Mouse (Mus musculus) ZHBTc4 (cell line): ENCODE measurements around the gene Ccr4.
A peak's percentile ranks its signal among the peaks of the same experiment; 100 is the strongest.
"Not testable (repeated sequence)": the region's sequence is repeated elsewhere in the genome, so short reads cannot be mapped to it uniquely, and the experiment has no call there.

Source experiments
- DNase-seq: peaks from one replicate; pipeline ENCODE4 v3.0.0-alpha.2; 2011; ENCODE audit warnings: low read depth, low spot score

Ccr4 gene

GRCm38 (mm10) chr9:114522501-114522900 lies 17.8 kb upstream of the Ccr4 start:
- no peak for DNase-seq

DNA sequence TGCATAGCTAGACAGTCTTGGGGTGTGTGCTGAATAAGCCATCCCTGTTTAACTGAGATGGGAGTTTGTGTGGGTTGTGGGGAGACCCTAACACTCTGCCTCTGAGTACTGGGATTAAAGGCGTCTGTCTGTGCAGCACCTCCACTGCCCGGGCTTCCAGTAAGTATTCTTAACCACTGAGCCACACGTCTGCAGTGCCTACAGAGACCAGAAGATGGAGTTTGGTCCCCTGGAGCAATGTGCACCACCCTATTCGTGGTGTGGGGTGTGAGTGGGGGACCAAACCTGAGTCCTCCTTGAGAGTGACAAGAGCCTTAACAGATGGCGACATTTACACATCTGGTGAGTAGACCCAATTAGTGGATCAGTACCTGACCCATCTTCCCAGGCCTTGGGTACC lies 17.3 kb upstream of the Ccr4 start:
- DNase-seq: peak; percentile 50

- DNase-seq: not testable (repeated sequence)
Observed at GRCm38 (mm10) chr9:114520529-114520928, 15.8 kb upstream of the Ccr4 start.

DNA sequence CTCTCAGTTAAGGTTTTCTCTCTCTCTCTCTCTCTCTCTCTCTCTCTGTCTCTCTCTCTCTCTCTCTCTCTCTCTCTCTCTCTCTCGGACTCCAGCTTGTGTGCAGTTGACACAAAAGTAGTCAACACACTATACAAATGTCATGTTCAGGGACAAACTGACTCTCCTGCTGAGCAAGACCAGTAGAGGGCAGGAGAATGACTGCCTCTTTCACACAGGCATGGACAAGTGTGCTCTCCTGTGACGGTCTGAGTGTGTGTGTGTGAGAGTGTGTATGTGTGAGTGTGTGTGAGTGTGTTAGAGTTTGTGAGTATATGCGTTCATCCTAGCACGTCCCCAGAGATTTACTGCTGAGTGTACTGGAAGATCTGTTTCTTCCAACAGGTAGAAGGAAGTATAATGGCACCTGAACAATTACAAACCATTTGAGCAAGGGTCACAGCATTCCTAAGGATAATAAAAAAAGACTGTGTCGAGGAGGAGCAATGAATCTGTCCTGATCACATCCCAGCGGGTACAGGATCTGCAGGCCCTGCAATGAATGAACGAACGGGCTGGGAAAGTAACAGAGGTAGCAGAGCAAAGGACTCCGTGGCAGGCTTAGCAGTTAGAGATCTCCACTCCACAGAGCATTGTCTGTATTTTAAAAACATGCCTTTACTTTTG lies 14.2 kb upstream of the Ccr4 start:
- DNase-seq: peak; percentile 21

DNA sequence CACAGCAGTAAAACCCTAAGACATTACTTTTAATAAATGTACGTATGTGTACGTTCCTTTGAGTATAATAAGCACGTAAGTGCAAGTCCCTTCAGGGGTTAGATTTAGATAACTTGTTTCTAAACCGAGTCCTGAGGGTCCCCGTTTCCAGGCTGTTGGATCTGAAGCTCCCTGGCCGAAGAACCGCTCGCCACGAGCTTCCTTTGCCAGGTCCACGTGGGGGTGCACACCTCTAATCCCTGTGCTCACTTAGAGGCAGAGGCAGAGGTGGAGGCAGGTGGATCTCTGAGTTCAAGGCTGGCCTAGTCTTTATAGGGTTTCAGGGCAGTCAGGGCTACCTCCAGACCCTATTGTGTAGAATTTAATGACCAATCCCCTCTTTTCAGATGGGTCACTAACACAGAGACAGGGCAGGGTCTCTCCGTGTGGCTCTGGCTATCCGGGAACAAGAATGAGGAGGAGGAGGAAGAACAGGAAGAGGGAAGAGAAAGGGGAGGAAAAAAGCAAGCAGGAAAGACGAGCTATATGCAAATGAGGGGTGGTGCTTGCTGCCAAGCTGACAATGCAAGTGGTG lies 13.3 kb upstream of the Ccr4 start:
- no peak for DNase-seq

GRCm38 (mm10) chr9:114515364-114515763 lies 10.6 kb upstream of the Ccr4 start, which contains the start of gene C130032M10Rik:
Gene C130032M10Rik (plus strand): TSS chr9:114515697.
- peak; percentile 33 for DNase-seq

GRCm38 (mm10) chr9:114512831-114513230 lies 8.1 kb upstream of the Ccr4 start:
- DNase-seq: peak; percentile 69

DNA sequence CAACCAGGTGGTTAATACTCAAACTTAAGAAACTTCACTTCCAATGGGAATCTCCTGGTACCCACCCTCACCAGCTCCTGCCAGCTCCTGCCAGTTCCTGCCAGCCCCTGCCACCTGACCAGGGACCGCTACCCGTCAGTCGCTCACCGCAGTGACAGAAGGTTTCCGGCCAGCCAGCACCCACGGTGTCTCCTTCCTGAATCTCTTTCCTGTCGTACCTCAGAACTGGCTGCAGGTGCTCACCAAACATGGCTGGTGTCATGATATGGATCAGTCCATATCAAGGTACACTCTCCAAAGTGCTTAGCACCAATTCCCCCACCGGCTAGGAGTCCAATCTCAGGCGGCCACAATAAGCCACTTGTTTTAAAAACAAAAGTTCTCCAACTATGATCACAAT lies 5.1 kb upstream of the Ccr4 start:
- DNase-seq: no peak

GRCm38 (mm10) chr9:114507421-114507820 lies 2.7 kb upstream of the Ccr4 start:
- DNase-seq: no peak

GRCm38 (mm10) chr9:114506564-114506963 lies 1.8 kb upstream of the Ccr4 start:
- no peak for DNase-seq

GRCm38 (mm10) chr9:114502711-114503427 lies 1.8 kb downstream of the Ccr4 start:
- DNase-seq: peak; percentile 53

DNA sequence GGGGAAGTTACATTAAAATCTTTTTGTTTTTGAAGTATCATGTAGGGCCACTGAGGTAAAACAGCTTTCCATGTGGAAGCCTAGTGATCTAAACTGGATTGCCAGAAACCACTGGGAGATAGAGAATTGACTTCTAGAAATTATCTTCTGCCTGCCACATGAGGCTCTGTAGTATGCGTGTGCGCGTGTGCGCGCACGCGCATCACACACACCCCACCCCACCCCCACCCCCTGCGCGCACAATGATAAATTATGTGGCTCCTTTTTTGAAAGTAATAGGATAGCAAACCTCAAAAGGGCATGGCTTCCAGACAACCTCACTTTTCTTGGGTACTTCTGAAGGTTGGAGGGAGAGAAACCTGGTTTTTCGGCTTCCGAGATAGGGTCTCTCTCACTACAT lies 2.8 kb downstream of the Ccr4 start:
- DNase-seq: no peak

DNA sequence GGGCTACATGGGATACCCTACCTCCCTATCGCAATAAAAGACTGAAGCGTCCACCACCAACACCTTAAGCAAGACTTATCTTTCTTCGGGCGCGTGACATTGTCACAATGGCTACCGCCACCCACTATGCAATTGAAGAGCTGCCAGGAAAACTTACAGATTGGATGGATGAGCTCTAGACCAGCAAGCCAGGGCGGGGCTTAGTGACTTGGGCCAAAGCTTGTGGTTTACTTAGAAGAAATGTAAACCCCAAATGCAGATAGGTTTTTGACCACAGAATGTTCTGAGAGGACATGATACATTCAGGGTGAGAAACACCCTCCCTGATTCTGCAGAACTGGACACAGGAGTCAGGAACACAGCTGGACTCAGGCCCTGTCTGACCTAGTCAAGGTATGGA lies 3.6 kb downstream of the Ccr4 start:
- DNase-seq: peak; percentile 71

DNA sequence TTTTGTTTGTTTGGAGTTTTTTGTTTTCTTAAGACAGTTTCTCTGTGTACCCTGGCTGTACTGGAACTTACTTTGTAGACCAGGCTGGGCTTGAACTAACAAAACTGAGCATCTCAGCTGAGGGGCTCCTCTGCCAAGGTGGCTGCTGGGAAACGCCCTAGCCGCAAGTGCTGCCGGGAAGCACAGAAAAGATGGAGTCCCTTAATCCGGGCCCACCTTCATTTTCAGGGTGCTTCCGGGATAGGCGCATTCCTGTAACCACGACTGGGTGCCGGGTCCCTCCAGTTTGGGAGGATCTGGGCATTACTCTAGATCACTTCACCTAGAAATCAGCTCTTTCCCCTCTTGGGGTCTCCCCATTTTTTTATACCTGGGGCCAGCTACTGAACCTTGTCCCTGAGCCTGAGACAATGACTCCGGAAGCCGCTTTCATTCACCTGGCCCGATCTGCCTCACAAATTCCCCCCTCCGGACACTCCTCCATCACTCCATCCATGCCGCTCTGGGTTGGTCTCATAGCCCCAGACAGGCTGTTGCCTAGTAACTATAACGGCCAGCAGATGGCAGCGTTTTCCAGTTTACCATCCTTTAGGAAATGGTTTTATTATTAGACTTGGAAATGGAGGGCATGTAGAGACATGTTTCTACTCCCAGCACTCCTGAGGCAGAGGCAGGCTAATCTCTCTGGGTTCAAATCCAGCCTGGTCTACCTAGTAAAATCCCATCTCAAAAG lies 4.8 kb downstream of the Ccr4 start:
- peak; percentile 95 for DNase-seq

DNA sequence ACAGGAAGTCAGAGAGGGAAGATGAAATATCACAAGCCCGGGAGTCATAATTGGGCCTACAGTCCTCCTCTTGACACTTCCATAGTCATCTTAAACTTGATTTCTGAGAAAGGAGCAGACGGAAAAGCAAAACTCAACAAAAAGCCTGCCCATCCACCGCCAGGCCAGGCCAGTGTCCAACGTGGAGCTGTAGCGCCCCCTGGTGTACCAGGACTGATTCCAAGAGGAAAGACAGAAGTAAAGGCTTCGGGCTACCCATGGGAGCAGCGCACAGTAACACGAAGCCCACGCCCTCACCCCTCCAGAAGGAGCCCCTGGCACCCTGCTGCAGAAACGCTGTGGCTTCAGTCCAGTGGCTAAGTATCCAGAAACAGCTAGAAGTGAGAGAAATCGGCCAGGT lies 6.5 kb downstream of the Ccr4 start:
- peak; percentile 95 for DNase-seq

DNA sequence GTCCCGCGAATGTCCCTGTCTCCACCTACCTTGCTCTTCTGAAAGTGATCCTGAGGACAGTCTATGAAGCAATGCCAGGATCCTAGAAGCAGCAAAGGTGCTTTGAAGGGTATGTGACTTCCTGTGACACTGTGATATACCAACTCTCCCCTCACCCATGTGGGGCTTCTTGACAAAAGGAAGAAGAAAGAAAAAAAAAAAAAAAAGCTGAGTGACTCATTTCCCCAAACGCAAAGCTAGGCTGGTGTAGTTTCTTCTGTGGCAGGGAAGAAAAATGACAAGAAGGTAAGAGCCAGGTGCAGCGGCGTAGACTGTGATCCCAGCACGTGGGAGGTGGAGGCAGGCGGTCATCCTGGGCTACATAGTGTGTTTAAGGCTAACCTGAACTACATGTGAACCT lies 8.2 kb downstream of the Ccr4 start:
- DNase-seq: no peak

DNA sequence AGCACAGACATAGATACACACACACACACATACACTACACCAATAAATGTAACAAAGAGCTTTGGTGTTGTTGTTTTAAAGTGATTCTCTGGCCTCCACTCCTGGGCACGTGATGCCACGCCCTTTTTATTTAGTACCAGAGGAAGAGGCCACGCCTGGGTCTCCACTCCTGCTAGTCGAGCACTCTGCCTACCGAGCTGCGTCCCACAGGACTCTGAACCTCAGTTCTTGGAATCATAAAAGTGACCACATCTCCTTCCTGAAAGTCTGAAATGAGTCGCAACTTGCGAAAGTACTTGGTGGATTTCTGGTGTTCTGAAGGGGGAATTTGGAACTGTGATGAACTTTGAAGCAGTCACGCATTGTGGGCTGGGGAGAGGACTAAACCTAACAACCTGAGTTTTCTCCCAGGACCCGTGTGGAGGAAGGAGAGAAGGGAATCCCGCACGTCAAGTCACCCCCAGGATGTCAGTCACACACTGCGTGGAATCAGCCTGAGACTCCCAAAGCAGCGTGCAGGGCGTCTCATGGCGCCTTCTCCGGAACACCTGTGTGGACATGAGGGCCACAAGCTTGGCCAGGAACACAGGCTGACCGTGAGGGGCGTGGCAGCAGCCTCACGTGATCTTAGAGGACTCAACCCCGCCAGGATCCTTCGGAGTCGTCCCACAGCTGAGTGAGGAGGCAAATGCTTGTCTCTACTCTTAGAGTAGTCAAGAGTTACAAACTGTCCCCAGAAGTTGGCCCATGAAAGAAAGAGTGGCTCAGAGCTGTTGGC lies 17.0 kb downstream of the Ccr4 start:
- peak; percentile 48 for DNase-seq

DNA sequence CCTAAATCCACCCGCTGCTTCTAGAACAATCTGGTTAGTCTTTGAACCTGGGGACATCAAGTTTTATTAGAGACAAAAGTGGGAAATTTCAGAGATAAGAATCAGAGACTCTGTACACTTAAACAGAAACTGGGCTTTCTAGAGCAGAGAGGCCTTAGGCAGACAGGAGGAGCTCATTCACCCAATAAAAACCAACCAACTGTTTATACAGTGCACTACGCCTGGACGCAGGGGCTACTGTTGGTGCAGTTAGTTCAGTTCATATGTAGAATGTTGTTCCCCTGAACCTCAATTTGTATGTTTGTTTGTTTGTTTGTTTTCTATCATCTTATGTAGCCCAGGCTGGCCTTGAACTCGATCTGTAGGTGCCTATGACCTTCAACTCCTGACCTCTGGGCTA lies 17.9 kb downstream of the Ccr4 start:
- DNase-seq: no peak

GRCm38 (mm10) chr9:114484771-114485170 lies 19.9 kb downstream of the Ccr4 start:
- peak; percentile 39 for DNase-seq

DNA sequence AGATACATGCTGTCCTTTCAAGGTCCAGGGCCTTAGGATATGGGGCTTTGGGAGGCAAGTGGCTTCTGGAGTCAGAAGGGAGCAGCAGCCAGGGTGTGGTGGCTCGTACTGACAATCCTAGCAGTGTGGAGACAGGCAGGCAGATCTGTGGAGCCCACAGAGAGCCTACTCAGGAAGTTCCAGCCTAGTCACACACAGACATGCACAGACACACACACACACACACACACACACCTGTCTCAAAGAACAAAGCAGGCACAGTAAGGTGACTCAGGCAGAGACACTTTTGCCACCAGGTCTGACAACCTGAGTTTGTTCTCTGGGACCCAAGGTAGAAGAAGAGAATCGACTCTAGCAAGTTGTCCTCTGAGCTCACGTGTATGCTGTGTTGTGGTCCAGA lies 23.8 kb downstream of the Ccr4 start:
- no peak for DNase-seq

- no peak for DNase-seq
Observed at GRCm38 (mm10) chr9:114477019-114477418, 27.7 kb downstream of the Ccr4 start.
